Mouse (Mus musculus) neural tube, embryonic 12.5 days (tissue): Measurements from ENCODE around the gene Matk. TPM values are rescaled to one million over a fixed set of nuclear protein-coding genes. Genes with fewer than 3 reads are reported as not detected.
"Not testable (repeated sequence)": the region's sequence is repeated elsewhere in the genome, so short reads cannot be mapped to it uniquely, and the experiment has no call there.

ENCODE experiments used
- ATAC-seq: fragments of 200-750 bp; cut with Nextera tagmentation; 2 replicates; pipeline ENCODE4 v1.8.0; 2017; ENCODE audit warnings: low read depth, mild to moderate bottlenecking, moderate TSS enrichment, moderate library complexity; ENCODE audit not compliant: low FRiP score
- H3K27ac ChIP-seq: fragments of 300-500 bp; sonication (generic); 2 replicates; pipeline ENCODE4 v1.5.1; 2016
- H3K27me3 ChIP-seq: fragments of 300-500 bp; sonication (generic); replicated peaks from 2 replicates; pipeline ENCODE4 v1.6.1; 2016; ENCODE audit warnings: mild to moderate bottlenecking
- H3K36me3 ChIP-seq: fragments of 300-500 bp; sonication (generic); 2 replicates; pipeline ENCODE4 v1.6.1; 2016; ENCODE audit warnings: mild to moderate bottlenecking
- H3K4me1 ChIP-seq: fragments of 300-500 bp; sonication (generic); 2 replicates; pipeline ENCODE4 v1.6.1; 2016
- H3K4me2 ChIP-seq: fragments of 300-500 bp; sonication (generic); replicated peaks from 2 replicates; pipeline ENCODE4 v1.6.1; 2016; ENCODE audit warnings: mild to moderate bottlenecking
- H3K4me3 ChIP-seq: fragments of 300-500 bp; sonication (generic); 2 replicates; pipeline ENCODE4 v1.5.1; 2016
- H3K9ac ChIP-seq: fragments of 300-500 bp; sonication (generic); 2 replicates; pipeline ENCODE4 v1.6.1; 2016; ENCODE audit warnings: mild to moderate bottlenecking
- H3K9me3 ChIP-seq: fragments of 300-500 bp; sonication (generic); 2 replicates; pipeline ENCODE4 v1.6.1; 2016; ENCODE audit warnings: mild to moderate bottlenecking
- WGBS: fragments of 180-500 bp; shearing (Covaris S2); methylation state at CpG from one replicate; pipeline ENCODE4 v1.1.7; 2016; 5-methylcytosine and 5-hydroxymethylcytosine counted together
- polyA plus RNA-seq: library from polyadenylated mRNA; unstranded; fragments of >200 nt; fragmentation: Nextera tagmentation; extraction: Ambion mirVana; gene quantifications from 2 replicates; pipeline ENCODE4 v1.2.1, GENCODE M21; 2016

The Matk gene
- polyA plus RNA-seq = 5.1 and 6.2 TPM in 2 replicates

GRCm38 (mm10) chr10:81252424-81253419, at the start of gene Matk:
Gene Matk, plus strand, starts transcription at chr10:81252935.
- peaks cover 62% of the 10 kb centered on the region for H3K27me3 ChIP-seq
- peak within 1 kb of the TSS; percentile 27 for H3K9ac ChIP-seq
- 10% methylated on average over 44 of the region's 44 CpGs for WGBS
- peak; percentile 61 for ATAC-seq
- H3K27ac ChIP-seq = no peak within 1 kb of the TSS
- H3K4me2 ChIP-seq = peak within 1 kb of the TSS; percentile 52
- no peaks in the 10 kb centered on the region for H3K9me3 ChIP-seq
- 0 out of 2 replicates have a peak within 1 kb of the TSS, but pooled peaks have one; percentile 11 for H3K4me3 ChIP-seq
- H3K4me1 ChIP-seq = peaks cover 22% of the 10 kb centered on the region
- H3K36me3 ChIP-seq = no peaks in the 10 kb centered on the region

- no peak for ATAC-seq
Observed at GRCm38 (mm10) chr10:81202978-81203720, 49.6 kb upstream of the Matk start.

GRCm38 (mm10) chr10:81204137-81204536, 48.6 kb upstream of the Matk start:
- 69% methylated on average over 4 of the region's 4 CpGs for WGBS
- Histone ChIP-seq H3K9ac (no peak overlapping the region), H3K4me1 (no peaks in the 10 kb centered on the region), H3K36me3 (peaks cover 26% of the 10 kb centered on the region), H3K4me2 (no peak overlapping the region), H3K4me3 (no peak overlapping the region), H3K9me3 (no peaks in the 10 kb centered on the region), H3K27me3 (peaks cover 6% of the 10 kb centered on the region; the same call in 1 of the 2 replicates), H3K27ac (no peak overlapping the region)
- ATAC-seq = 0 out of 2 replicates have a peak, but pooled peaks have one; percentile 26

More at GRCm38 (mm10) chr10:81202978-81203720, 49.6 kb upstream of the Matk start:
- H3K4me3 ChIP-seq = no peak overlapping the region
- no peak overlapping the region for H3K9ac ChIP-seq
- no peaks in the 10 kb centered on the region for H3K9me3 ChIP-seq
- H3K36me3 ChIP-seq = peaks cover 19% of the 10 kb centered on the region
- no peak overlapping the region for H3K27ac ChIP-seq
- no peak overlapping the region for H3K4me2 ChIP-seq
- H3K27me3 ChIP-seq = peaks cover 4% of the 10 kb centered on the region; the same call in 1 of the 2 replicates
- 70% methylated on average over 8 of the region's 8 CpGs for WGBS
- H3K4me1 ChIP-seq = no peaks in the 10 kb centered on the region

GRCm38 (mm10) chr10:81210154-81210553, 42.6 kb upstream of the Matk start:
- Histone ChIP-seq H3K4me2 (no peak overlapping the region), H3K27ac (no peak overlapping the region), H3K4me1 (no peaks in the 10 kb centered on the region), H3K4me3 (no peak overlapping the region), H3K9ac (no peak overlapping the region), H3K36me3 (peaks cover 76% of the 10 kb centered on the region), H3K9me3 (peaks cover 17% of the 10 kb centered on the region), H3K27me3 (0 out of 2 replicates have a peak, but pooled peaks cover 5% of the 10 kb centered on the region)
- WGBS = 96% methylated on average over 5 of the region's 5 CpGs
- ATAC-seq = no peak

GRCm38 (mm10) chr10:81216260-81216659, 36.5 kb upstream of the Matk start:
- H3K27me3 ChIP-seq = no peaks in the 10 kb centered on the region
- no peak for ATAC-seq
- no peaks in the 10 kb centered on the region for H3K4me1 ChIP-seq
- H3K4me3 ChIP-seq = no peak overlapping the region
- H3K4me2 ChIP-seq = no peak overlapping the region
- no peak overlapping the region for H3K9ac ChIP-seq
- H3K27ac ChIP-seq = no peak overlapping the region
- WGBS = 91% methylated on average over 6 of the region's 6 CpGs
- H3K9me3 ChIP-seq = peaks cover 7% of the 10 kb centered on the region; the same call in 1 of the 2 replicates
- H3K36me3 ChIP-seq = peaks cover 72% of the 10 kb centered on the region

DNA sequence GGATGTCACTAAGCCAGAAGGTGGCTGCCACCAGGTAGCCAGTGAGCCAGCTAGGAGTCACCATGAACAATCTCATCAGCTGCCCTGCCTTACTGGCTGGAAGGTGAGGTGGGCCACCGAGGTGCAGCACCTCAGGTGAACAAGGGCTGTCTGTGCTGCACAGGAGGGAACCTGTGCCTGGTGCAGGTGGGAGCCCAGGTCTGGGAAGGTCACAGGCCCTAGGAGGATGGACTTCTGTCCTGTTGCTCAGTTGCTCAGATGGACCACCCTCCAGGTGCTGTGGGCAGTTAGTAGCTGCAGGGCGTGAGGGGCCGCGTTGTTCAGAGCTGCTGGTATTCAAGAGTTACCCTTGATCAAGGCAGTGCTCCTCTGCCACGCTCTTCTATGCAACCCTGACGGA, 35.9 kb upstream of the Matk start:
- Histone ChIP-seq H3K4me3 (no peak overlapping the region), H3K4me2 (no peak overlapping the region), H3K9ac (no peak overlapping the region), H3K27ac (no peak overlapping the region), H3K27me3 (no peaks in the 10 kb centered on the region), H3K4me1 (no peaks in the 10 kb centered on the region), H3K9me3 (peaks cover 7% of the 10 kb centered on the region; the same call in 1 of the 2 replicates), H3K36me3 (peaks cover 72% of the 10 kb centered on the region)
- ATAC-seq = no peak
- WGBS = 88% methylated on average over 6 of the region's 6 CpGs

DNA sequence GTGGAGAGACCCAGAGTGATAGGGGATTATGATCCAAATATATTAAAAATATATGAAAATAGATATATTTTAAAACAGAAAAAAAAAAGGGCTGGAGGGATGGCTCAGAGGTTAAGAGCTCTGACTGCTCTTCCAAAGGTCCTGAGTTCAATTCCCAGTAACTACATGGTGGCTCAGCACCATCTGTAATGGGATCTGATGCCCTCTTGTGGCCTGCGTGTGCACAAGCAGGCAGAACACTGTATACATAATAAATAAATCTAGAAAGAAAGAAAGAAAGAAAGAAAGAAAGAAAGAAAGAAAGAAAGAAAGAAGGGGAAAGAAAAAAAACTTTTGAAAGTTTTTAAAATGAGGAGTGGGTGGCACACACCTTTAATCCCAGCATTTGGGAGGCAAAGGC, 35.5 kb upstream of the Matk start:
- H3K4me2 ChIP-seq, ATAC-seq, H3K4me1 ChIP-seq, H3K27ac ChIP-seq, H3K9me3 ChIP-seq, H3K9ac ChIP-seq, H3K27me3 ChIP-seq, H3K4me3 ChIP-seq: not testable (repeated sequence)
- 32% methylated on average over 1 of the region's 1 CpGs for WGBS
- H3K36me3 ChIP-seq = peaks cover 71% of the 10 kb centered on the region

DNA sequence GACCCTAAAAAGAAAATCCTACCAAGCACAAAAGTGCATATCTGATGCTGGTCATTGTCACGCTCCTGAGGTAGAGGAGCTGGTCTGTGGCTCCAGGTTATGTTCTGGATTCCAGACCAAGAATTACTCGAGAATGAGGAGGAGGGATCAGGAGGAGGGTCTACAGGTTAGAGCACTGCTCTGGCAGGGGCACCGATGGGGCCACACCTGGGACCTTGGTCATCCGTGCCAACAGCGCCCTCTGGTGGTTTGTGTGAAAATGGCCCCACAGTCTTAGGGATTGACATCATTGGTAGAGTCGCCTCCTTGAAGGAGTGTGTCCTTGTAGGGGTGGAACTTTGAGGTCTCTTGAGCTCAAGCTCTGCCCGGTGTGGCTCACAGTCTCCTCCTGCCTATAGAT, 34.8 kb upstream of the Matk start:
- Histone ChIP-seq H3K4me2 (no peak overlapping the region), H3K27me3 (no peaks in the 10 kb centered on the region), H3K9me3 (no peaks in the 10 kb centered on the region), H3K4me1 (no peaks in the 10 kb centered on the region), H3K27ac (no peak overlapping the region), H3K4me3 (no peak overlapping the region), H3K9ac (no peak overlapping the region), H3K36me3 (peaks cover 65% of the 10 kb centered on the region)
- ATAC-seq = no peak
- 40% methylated on average over 7 of the region's 7 CpGs for WGBS

DNA sequence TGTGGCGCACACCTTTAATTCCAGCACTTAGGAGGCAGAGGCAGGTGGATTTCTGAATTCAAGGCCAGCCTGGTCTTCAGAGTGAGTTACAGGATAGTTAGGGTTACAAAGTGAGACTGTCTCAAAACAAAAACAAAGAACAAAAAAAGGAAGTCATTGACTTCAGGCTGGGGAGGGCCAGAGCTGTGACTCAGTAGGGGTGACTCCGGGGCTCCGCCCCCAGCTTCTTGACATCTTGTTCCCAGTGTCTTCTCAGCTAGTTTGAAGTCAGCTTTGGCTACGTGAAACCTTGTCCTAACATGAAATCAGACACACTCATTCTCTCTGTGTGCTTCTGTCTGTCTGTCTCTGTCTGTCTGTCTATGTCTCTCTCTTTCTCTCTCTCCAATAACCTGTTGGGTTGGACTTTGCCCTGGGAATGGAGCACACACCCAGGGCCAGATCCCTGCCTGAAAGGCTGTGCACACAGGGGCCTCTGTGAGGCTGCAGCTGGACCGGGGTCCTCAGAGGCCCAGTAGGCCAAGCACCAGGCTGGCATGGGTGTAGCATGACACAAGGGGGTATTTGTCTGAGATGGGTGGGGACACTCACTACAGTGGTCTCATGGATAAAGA, 31.2 kb upstream of the Matk start:
- ATAC-seq = no peak
- Histone ChIP-seq H3K9ac (no peak overlapping the region), H3K4me3 (no peak overlapping the region), H3K27ac (no peak overlapping the region), H3K27me3 (no peaks in the 10 kb centered on the region), H3K4me1 (no peaks in the 10 kb centered on the region), H3K36me3 (peaks cover 48% of the 10 kb centered on the region), H3K4me2 (no peak overlapping the region), H3K9me3 (no peaks in the 10 kb centered on the region)
- 88% methylated on average over 5 of the region's 5 CpGs for WGBS

GRCm38 (mm10) chr10:81223731-81224130, 29.0 kb upstream of the Matk start:
- not testable (repeated sequence) for H3K27me3 ChIP-seq, ATAC-seq, H3K9me3 ChIP-seq, H3K4me3 ChIP-seq, H3K9ac ChIP-seq, H3K4me1 ChIP-seq, H3K27ac ChIP-seq, H3K4me2 ChIP-seq
- 61% methylated on average over 2 of the region's 2 CpGs for WGBS
- H3K36me3 ChIP-seq = peaks cover 33% of the 10 kb centered on the region; the same call in 1 of the 2 replicates

GRCm38 (mm10) chr10:81229735-81230437, 22.8 kb upstream of the Matk start:
- peaks cover 30% of the 10 kb centered on the region for H3K4me1 ChIP-seq
- peak overlapping the region; percentile 28; the same call in 1 of the 2 replicates for H3K27ac ChIP-seq
- peak overlapping the region; percentile 66 for H3K4me2 ChIP-seq
- peak overlapping the region; percentile 75 for H3K9ac ChIP-seq
- 11% methylated on average over 20 of the region's 20 CpGs for WGBS
- H3K9me3 ChIP-seq = no peaks in the 10 kb centered on the region
- no peaks in the 10 kb centered on the region for H3K36me3 ChIP-seq
- peak overlapping the region; percentile 55 for H3K4me3 ChIP-seq
- ATAC-seq = 0 out of 2 replicates have a peak, but pooled peaks have one; percentile 13
- peaks cover 10% of the 10 kb centered on the region; the same call in 1 of the 2 replicates for H3K27me3 ChIP-seq
